Mouse (Mus musculus): ENCODE measurements around the gene Stpg3. TPM values are rescaled to one million over a fixed set of nuclear protein-coding genes. Genes with fewer than 3 reads are reported as not detected.

Stpg3 gene
- polyA plus RNA-seq, 1 experiment from 2014 or later: not detected

- Histone ChIP-seq H3K27me3 (ENCODE audit: insufficient read depth, poor library complexity, severe bottlenecking) (0 out of 2 replicates have a peak, but pooled peaks cover 9% of the 10 kb centered on the region), H3K27ac (peak overlapping the region; percentile 95), H3K9me3 (no peaks in the 10 kb centered on the region), H3K4me1 (replicated peaks) (peaks cover 97% of the 10 kb centered on the region), H3K36me3 (no peaks in the 10 kb centered on the region), H3K4me3 (no peak overlapping the region)
- no peak for DNase-seq (ENCODE audit: low spot score)
- WGBS: 68% methylated on average over 1 of the region's 1 CpGs
Observed at GRCm38 (mm10) chr2:25171769-25172153, 42.7 kb downstream of the Stpg3 start.

GRCm38 (mm10) chr2:25171101-25171768 is 43.2 kb downstream of the Stpg3 start:
- H3K27me3 ChIP-seq (ENCODE audit: insufficient read depth, poor library complexity, severe bottlenecking): 0 out of 2 replicates have a peak, but pooled peaks cover 6% of the 10 kb centered on the region
- H3K9me3 ChIP-seq: no peaks in the 10 kb centered on the region
- peak overlapping the region; percentile 95 for H3K27ac ChIP-seq
- H3K4me3 ChIP-seq: no peak overlapping the region
- H3K4me1 ChIP-seq (replicated peaks): peaks cover 97% of the 10 kb centered on the region
- DNase-seq (ENCODE audit: low spot score): no peak
- WGBS: 85% methylated on average over 6 of the region's 6 CpGs
- H3K36me3 ChIP-seq: no peaks in the 10 kb centered on the region

GRCm38 (mm10) chr2:25170326-25171100 is 43.9 kb downstream of the Stpg3 start:
- Histone ChIP-seq H3K27ac (peak overlapping the region; percentile 95), H3K9me3 (no peaks in the 10 kb centered on the region), H3K4me3 (peak overlapping the region; percentile 28), H3K27me3 (ENCODE audit: insufficient read depth, poor library complexity, severe bottlenecking) (0 out of 2 replicates have a peak, but pooled peaks cover 6% of the 10 kb centered on the region), H3K4me1 (replicated peaks) (peaks cover 97% of the 10 kb centered on the region), H3K36me3 (no peaks in the 10 kb centered on the region)
- WGBS: 78% methylated on average over 10 of the region's 10 CpGs
- DNase-seq (ENCODE audit: low spot score): no peak

- DNase-seq (ENCODE audit: low spot score): peak; percentile 86
- peaks cover 97% of the 10 kb centered on the region for H3K4me1 ChIP-seq (replicated peaks)
Observed at GRCm38 (mm10) chr2:25169778-25170177, 44.7 kb downstream of the Stpg3 start.

GRCm38 (mm10) chr2:25168665-25168978 is 45.8 kb downstream of the Stpg3 start:
- WGBS: 2% methylated on average over 2 of the region's 2 CpGs

More at GRCm38 (mm10) chr2:25169778-25170177, 44.7 kb downstream of the Stpg3 start:
- 0 out of 2 replicates have a peak, but pooled peaks cover 6% of the 10 kb centered on the region for H3K27me3 ChIP-seq (ENCODE audit: insufficient read depth, poor library complexity, severe bottlenecking)
- peak overlapping the region; percentile 28 for H3K4me3 ChIP-seq
- H3K36me3 ChIP-seq: no peaks in the 10 kb centered on the region
- 12% methylated on average over 5 of the region's 5 CpGs for WGBS
- H3K27ac ChIP-seq: peak overlapping the region; percentile 95
- H3K9me3 ChIP-seq: no peaks in the 10 kb centered on the region

GRCm38 (mm10) chr2:25167919-25168664 is 46.3 kb downstream of the Stpg3 start:
- under 1% methylated on average over 40 of the region's 41 CpGs for WGBS
- H3K27ac ChIP-seq: peak overlapping the region; percentile 95
- peak overlapping the region; percentile 55 for H3K4me3 ChIP-seq
- DNase-seq (ENCODE audit: low spot score): peak; percentile 89
- no peaks in the 10 kb centered on the region for H3K9me3 ChIP-seq
- 0 out of 2 replicates have a peak, but pooled peaks cover 4% of the 10 kb centered on the region for H3K27me3 ChIP-seq (ENCODE audit: insufficient read depth, poor library complexity, severe bottlenecking)
- peaks cover 100% of the 10 kb centered on the region for H3K4me1 ChIP-seq (replicated peaks)
- no peaks in the 10 kb centered on the region for H3K36me3 ChIP-seq

More at GRCm38 (mm10) chr2:25168665-25168978, 45.8 kb downstream of the Stpg3 start:
- H3K27me3 ChIP-seq (ENCODE audit: insufficient read depth, poor library complexity, severe bottlenecking): 0 out of 2 replicates have a peak, but pooled peaks cover 4% of the 10 kb centered on the region
- peak overlapping the region; percentile 95 for H3K27ac ChIP-seq
- H3K9me3 ChIP-seq: no peaks in the 10 kb centered on the region
- peak overlapping the region; percentile 55 for H3K4me3 ChIP-seq
- H3K4me1 ChIP-seq (replicated peaks): peaks cover 97% of the 10 kb centered on the region
- no peaks in the 10 kb centered on the region for H3K36me3 ChIP-seq
- DNase-seq (ENCODE audit: low spot score): no peak

- H3K27ac ChIP-seq: peak overlapping the region; percentile 95
- peaks cover 100% of the 10 kb centered on the region for H3K4me1 ChIP-seq (replicated peaks)
- H3K27me3 ChIP-seq (ENCODE audit: insufficient read depth, poor library complexity, severe bottlenecking): 0 out of 2 replicates have a peak, but pooled peaks cover 4% of the 10 kb centered on the region
- H3K9me3 ChIP-seq: no peaks in the 10 kb centered on the region
- DNase-seq (ENCODE audit: low spot score): no peak
- 22% methylated on average over 4 of the region's 4 CpGs for WGBS
- H3K36me3 ChIP-seq: no peaks in the 10 kb centered on the region
- peak overlapping the region; percentile 55 for H3K4me3 ChIP-seq
Observed at GRCm38 (mm10) chr2:25167481-25167880, 47.0 kb downstream of the Stpg3 start.

Other genes starting within 250 kb of the Stpg3 start
- 128 and 156 TPM in 2 replicates for gene Mrpl41, start 239.5 kb downstream of the Stpg3 start, polyA plus RNA-seq (2016; fragmentation: Nextera tagmentation; extraction: Ambion mirVana)
- gene Pnpla7, start 238.6 kb downstream of the Stpg3 start, polyA plus RNA-seq (2016; fragmentation: Nextera tagmentation; extraction: Ambion mirVana): 3.9 and 5.3 TPM in 2 replicates
- gene Nsmf, start 160.3 kb downstream of the Stpg3 start, polyA plus RNA-seq (2016; fragmentation: Nextera tagmentation; extraction: Ambion mirVana): 72.2 and 89.0 TPM in 2 replicates
- gene Entpd8, start 134.3 kb downstream of the Stpg3 start, polyA plus RNA-seq (2016; fragmentation: Nextera tagmentation; extraction: Ambion mirVana): not detected in 2 replicates
- 0.22 and 0.38 TPM in 2 replicates for gene Noxa1, start 119.5 kb downstream of the Stpg3 start, polyA plus RNA-seq (2016; fragmentation: Nextera tagmentation; extraction: Ambion mirVana)
- 77.4 and 108 TPM in 2 replicates for gene Nrarp, start 33.9 kb downstream of the Stpg3 start, polyA plus RNA-seq (2016; fragmentation: Nextera tagmentation; extraction: Ambion mirVana)
- gene Tor4a, start 17.8 kb downstream of the Stpg3 start, polyA plus RNA-seq (2016; fragmentation: Nextera tagmentation; extraction: Ambion mirVana): 2.6 and 2.7 TPM in 2 replicates
- 123 and 132 TPM in 2 replicates for gene Nelfb, start 3.1 kb downstream of the Stpg3 start, polyA plus RNA-seq (2016; fragmentation: Nextera tagmentation; extraction: Ambion mirVana)
- not detected in 2 replicates for gene Fam166a, start 4.1 kb upstream of the Stpg3 start, polyA plus RNA-seq (2016; fragmentation: Nextera tagmentation; extraction: Ambion mirVana)
- gene Tubb4b, start 10.1 kb upstream of the Stpg3 start, polyA plus RNA-seq (2016; fragmentation: Nextera tagmentation; extraction: Ambion mirVana): 655 and 693 TPM in 2 replicates
- gene Slc34a3, start 19.7 kb upstream of the Stpg3 start, polyA plus RNA-seq (2016; fragmentation: Nextera tagmentation; extraction: Ambion mirVana): not detected in 2 replicates
- not detected in 2 replicates for gene Rnf224, start 22.1 kb upstream of the Stpg3 start, polyA plus RNA-seq (2016; fragmentation: Nextera tagmentation; extraction: Ambion mirVana)
- 25.5 and 43.5 TPM in 2 replicates for gene Rnf208, start 27.6 kb upstream of the Stpg3 start, polyA plus RNA-seq (2016; fragmentation: Nextera tagmentation; extraction: Ambion mirVana)
- gene Cysrt1, start 27.8 kb upstream of the Stpg3 start, polyA plus RNA-seq (2016; fragmentation: Nextera tagmentation; extraction: Ambion mirVana): not detected in 2 replicates
- 5.7 and 6.2 TPM in 2 replicates for gene AL732309.1, start 32.2 kb upstream of the Stpg3 start, polyA plus RNA-seq (2016; fragmentation: Nextera tagmentation; extraction: Ambion mirVana)
- 18.7 and 20.3 TPM in 2 replicates for gene Tmem203, start 40.8 kb upstream of the Stpg3 start, polyA plus RNA-seq (2016; fragmentation: Nextera tagmentation; extraction: Ambion mirVana)
- 8.1 and 9.5 TPM in 2 replicates for gene Tprn, start 48.0 kb upstream of the Stpg3 start, polyA plus RNA-seq (2016; fragmentation: Nextera tagmentation; extraction: Ambion mirVana)
- 248 and 259 TPM in 2 replicates for gene Ssna1, start 57.8 kb upstream of the Stpg3 start, polyA plus RNA-seq (2016; fragmentation: Nextera tagmentation; extraction: Ambion mirVana)
- 150 and 156 TPM in 2 replicates for gene Anapc2, start 57.8 kb upstream of the Stpg3 start, polyA plus RNA-seq (2016; fragmentation: Nextera tagmentation; extraction: Ambion mirVana)
- gene Tmem210, start 73.5 kb upstream of the Stpg3 start, polyA plus RNA-seq (2016; fragmentation: Nextera tagmentation; extraction: Ambion mirVana): not detected in 2 replicates
- not detected in 2 replicates for gene Lrrc26, start 75.3 kb upstream of the Stpg3 start, polyA plus RNA-seq (2016; fragmentation: Nextera tagmentation; extraction: Ambion mirVana)
- 1.2 and 4.5 TPM in 2 replicates for gene Grin1, start 104.5 kb upstream of the Stpg3 start, polyA plus RNA-seq (2016; fragmentation: Nextera tagmentation; extraction: Ambion mirVana)
- gene Man1b1, start 117.7 kb upstream of the Stpg3 start, polyA plus RNA-seq (2016; fragmentation: Nextera tagmentation; extraction: Ambion mirVana): 57.4 and 58.7 TPM in 2 replicates
- 21.1 and 21.8 TPM in 2 replicates for gene Dpp7, start 141.7 kb upstream of the Stpg3 start, polyA plus RNA-seq (2016; fragmentation: Nextera tagmentation; extraction: Ambion mirVana)
- gene Uap1l1, start 151.0 kb upstream of the Stpg3 start, polyA plus RNA-seq (2016; fragmentation: Nextera tagmentation; extraction: Ambion mirVana): 7.4 and 10.1 TPM in 2 replicates
- 71.6 and 75.1 TPM in 2 replicates for gene Sapcd2, start 157.7 kb upstream of the Stpg3 start, polyA plus RNA-seq (2016; fragmentation: Nextera tagmentation; extraction: Ambion mirVana)
- gene Entpd2, start 181.2 kb upstream of the Stpg3 start, polyA plus RNA-seq (2016; fragmentation: Nextera tagmentation; extraction: Ambion mirVana): 0.31 TPM in 1 of 2 replicates, not detected in the other
- gene Npdc1, start 184.7 kb upstream of the Stpg3 start, polyA plus RNA-seq (2016; fragmentation: Nextera tagmentation; extraction: Ambion mirVana): 75.1 and 155 TPM in 2 replicates
- gene Fut7, start 208.6 kb upstream of the Stpg3 start, polyA plus RNA-seq (2016; fragmentation: Nextera tagmentation; extraction: Ambion mirVana): not detected in 2 replicates
- 5.7 and 5.9 TPM in 2 replicates for gene Abca2, start 214.1 kb upstream of the Stpg3 start, polyA plus RNA-seq (2016; fragmentation: Nextera tagmentation; extraction: Ambion mirVana)
- 0.90 and 1.2 TPM in 2 replicates for gene Clic3, start 242.2 kb upstream of the Stpg3 start, polyA plus RNA-seq (2016; fragmentation: Nextera tagmentation; extraction: Ambion mirVana)
- gene Paxx, start 246.5 kb upstream of the Stpg3 start, polyA plus RNA-seq (2016; fragmentation: Nextera tagmentation; extraction: Ambion mirVana): 17.0 and 31.3 TPM in 2 replicates